32 mouse cellular contexts compared by ENCODE assay signal in genomic region chr4:141738015-141738414, GRCm38 (mm10). TPM values are rescaled to one million over a fixed set of nuclear protein-coding genes. Genes with fewer than 3 reads are reported as not detected.
"Had no signal": no experiment of that assay in that cellular context is flagged by ENCODE, and none has a peak within 500 bp of the region (broad histone marks: within the 10 kb centered on the region; RNA-seq: fewer than 3 reads in every experiment).

No protein-coding gene starts in this region.

- H3K27me3 ChIP-seq: embryonic facial prominence, embryonic 12.5 days; embryonic facial prominence, embryonic 13.5 days; embryonic facial prominence, embryonic 15.5 days; forebrain, embryonic 12.5 days; forebrain, embryonic 13.5 days; forebrain, embryonic 15.5 days had no signal

- H3K36me3 ChIP-seq: embryonic facial prominence, embryonic 10.5 days; embryonic facial prominence, embryonic 12.5 days; embryonic facial prominence, embryonic 13.5 days; embryonic facial prominence, embryonic 15.5 days; forebrain, embryonic 10.5 days; forebrain, embryonic 12.5 days; forebrain, embryonic 15.5 days had no signal

- DNase-seq: cerebellum, adult 2 months; cerebellum, adult 8-10 months; cerebellum, adult 9-10 months; cerebellum, adult 9-11 months; cerebellum, postnatal 10 days; cerebellum, postnatal 14 days; cerebellum, postnatal 25 days; cerebellum, postnatal 36 days; embryo, embryonic 11 days; forebrain, postnatal 0 days; gastrocnemius, postnatal 10 days; gastrocnemius, postnatal 14 days; gastrocnemius, postnatal 36 days; heart, adult 18-20 months; heart, adult 2 months had no signal

- H3K4me2 ChIP-seq: embryonic facial prominence, embryonic 12.5 days; embryonic facial prominence, embryonic 13.5 days; embryonic facial prominence, embryonic 15.5 days; forebrain, embryonic 12.5 days; forebrain, embryonic 13.5 days; forebrain, embryonic 15.5 days had no signal

- H3K27ac ChIP-seq: embryonic facial prominence, embryonic 10.5 days; embryonic facial prominence, embryonic 12.5 days; embryonic facial prominence, embryonic 13.5 days; embryonic facial prominence, embryonic 15.5 days; forebrain, embryonic 10.5 days; forebrain, embryonic 12.5 days; forebrain, embryonic 13.5 days; forebrain, embryonic 15.5 days; heart, adult 2 months had no signal

- H3K4me3 ChIP-seq: embryonic facial prominence, embryonic 10.5 days; embryonic facial prominence, embryonic 12.5 days; embryonic facial prominence, embryonic 13.5 days; embryonic facial prominence, embryonic 15.5 days; erythroblast, embryonic 14.5 days; forebrain, embryonic 10.5 days; forebrain, embryonic 12.5 days; forebrain, embryonic 13.5 days; forebrain, embryonic 15.5 days; heart, adult 2 months had no signal

- H3K4me1 ChIP-seq: embryonic facial prominence, embryonic 12.5 days had no signal

RNA-seq across cellular contexts. Expression of gene Agmat, which starts 8.5 kb away (rescaled TPM):
- total RNA-seq: common myeloid progenitor, adult 5-6 weeks; forebrain, postnatal 0 days; gastrocnemius, adult 18-20 months; gastrocnemius, adult 8-10 months; granulocyte monocyte progenitor cell, adult 5-6 weeks had no signal
- polyA plus RNA-seq: embryonic facial prominence, embryonic 10.5 days; embryonic facial prominence, embryonic 11.5 days; embryonic facial prominence, embryonic 12.5 days; embryonic facial prominence, embryonic 13.5 days; forebrain, embryonic 10.5 days; forebrain, embryonic 11.5 days; forebrain, embryonic 12.5 days; forebrain, embryonic 13.5 days; forebrain, embryonic 14.5 days; forebrain, embryonic 15.5 days; forebrain, embryonic 16.5 days; forebrain, postnatal 0 days had no signal

RNA-seq across cellular contexts. Expression of gene Rsc1a1, which starts 52.6 kb away (rescaled TPM):
- total RNA-seq: heart, adult 2 months had no signal
- polyA plus RNA-seq: embryonic facial prominence, embryonic 12.5 days; embryonic facial prominence, embryonic 13.5 days; embryonic facial prominence, embryonic 15.5 days; forebrain, embryonic 15.5 days had no signal
